Mouse (Mus musculus): ENCODE measurements around the gene Hmmr. TPM values are rescaled to one million over a fixed set of nuclear protein-coding genes. Genes with fewer than 3 reads are reported as not detected.
"Not testable (repeated sequence)": the region's sequence is repeated elsewhere in the genome, so short reads cannot be mapped to it uniquely, and the experiment has no call there.

The Hmmr gene
- polyA plus RNA-seq, 1 experiment from 2014 or later: 5.0 TPM

DNA sequence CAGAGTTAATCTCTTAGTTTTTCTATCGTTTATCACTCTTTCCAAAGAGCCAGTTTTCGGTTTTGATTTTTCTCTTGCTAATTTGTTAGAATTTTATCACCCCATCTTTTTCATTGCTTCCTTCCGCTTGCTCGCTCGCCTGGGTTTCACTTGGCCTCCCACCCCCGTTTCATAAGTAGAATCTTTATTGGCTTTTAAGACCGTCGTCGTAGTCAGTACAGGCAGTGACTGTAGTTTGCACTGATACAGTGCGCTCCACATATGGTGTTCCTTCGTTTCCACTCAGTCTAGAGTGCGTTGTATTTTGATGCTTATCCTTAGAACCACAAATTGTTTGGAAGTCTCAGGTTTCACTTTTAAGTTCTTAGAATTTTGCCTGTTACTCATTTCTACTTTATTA is 13.1 kb upstream of the Hmmr start:
- Histone ChIP-seq H3K9me3 (replicated peaks) (no peaks in the 10 kb centered on the region), H3K27me3 (replicated peaks) (no peaks in the 10 kb centered on the region), H3K9ac (replicated peaks) (no peak overlapping the region), H3K36me3 (peaks cover 14% of the 10 kb centered on the region), H3K4me2 (no peak overlapping the region), H3K4me1 (no peaks in the 10 kb centered on the region), H3K27ac (replicated peaks) (no peak overlapping the region), H3K4me3 (replicated peaks) (no peak overlapping the region)
- WGBS: 93% methylated on average over 12 of the region's 12 CpGs
- ATAC-seq (ENCODE audit: low FRiP score): no peak

DNA sequence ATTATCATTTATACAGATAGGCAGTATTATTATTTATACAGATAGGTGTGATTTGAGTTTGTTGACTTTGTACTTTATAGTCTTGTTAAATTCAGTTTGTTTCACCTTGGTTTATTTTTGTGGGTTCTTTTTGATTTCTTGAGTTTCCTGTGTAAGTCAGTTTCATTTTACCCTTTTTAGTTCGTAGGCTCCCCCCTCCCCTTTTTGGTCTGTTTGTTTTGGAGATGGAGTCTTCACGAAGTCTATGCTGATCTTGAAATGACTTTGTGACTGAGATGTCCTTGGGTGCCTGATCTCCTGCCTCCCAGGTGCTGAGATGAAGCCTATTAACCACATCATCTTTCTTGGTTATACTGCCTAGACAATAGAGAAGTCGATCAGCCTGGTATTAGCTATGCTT is 11.1 kb upstream of the Hmmr start:
- Histone ChIP-seq H3K4me1 (no peaks in the 10 kb centered on the region), H3K9me3 (replicated peaks) (no peaks in the 10 kb centered on the region), H3K36me3 (peaks cover 17% of the 10 kb centered on the region), H3K4me3 (replicated peaks) (no peak overlapping the region), H3K9ac (replicated peaks) (no peak overlapping the region), H3K27me3 (replicated peaks) (no peaks in the 10 kb centered on the region), H3K27ac (replicated peaks) (no peak overlapping the region), H3K4me2 (no peak overlapping the region)
- WGBS: 90% methylated on average over 3 of the region's 3 CpGs
- no peak for ATAC-seq (ENCODE audit: low FRiP score)

DNA sequence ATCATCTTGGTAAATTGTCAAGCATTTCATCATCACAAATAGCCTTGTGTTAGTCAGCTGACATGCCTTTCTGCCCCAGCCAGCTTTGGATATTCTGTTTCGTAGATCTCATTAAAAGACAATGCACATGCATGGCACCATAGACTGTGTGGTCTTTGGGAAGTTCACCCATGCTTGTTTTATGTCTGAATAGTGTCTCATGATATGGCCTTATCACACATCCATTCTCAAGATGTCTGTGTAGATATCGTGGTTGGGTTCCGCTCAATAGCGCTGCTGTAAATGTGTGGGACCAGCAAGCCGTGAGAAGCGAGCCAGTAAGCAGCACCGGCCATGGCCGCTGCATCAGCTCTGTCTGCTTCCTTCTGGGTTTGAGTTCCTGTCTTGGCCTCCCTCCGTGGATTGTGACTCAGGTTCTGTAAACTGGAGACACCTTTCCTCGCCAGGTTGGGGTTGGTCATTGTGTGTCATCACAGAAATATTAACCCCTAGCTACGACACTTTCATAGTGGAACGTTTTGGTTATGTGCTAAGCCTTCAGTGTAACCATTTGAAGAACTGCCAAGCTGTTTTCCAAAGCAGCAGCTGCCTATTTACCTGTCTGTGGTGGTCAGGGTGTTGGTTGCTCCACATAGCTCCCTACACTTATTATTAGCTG is 8.5 kb upstream of the Hmmr start:
- H3K9ac ChIP-seq (replicated peaks): no peak overlapping the region
- H3K4me1 ChIP-seq: no peaks in the 10 kb centered on the region
- no peak overlapping the region for H3K4me2 ChIP-seq
- no peak for ATAC-seq (ENCODE audit: low FRiP score)
- H3K36me3 ChIP-seq: peaks cover 38% of the 10 kb centered on the region
- H3K9me3 ChIP-seq (replicated peaks): no peaks in the 10 kb centered on the region
- H3K27me3 ChIP-seq (replicated peaks): no peaks in the 10 kb centered on the region
- no peak overlapping the region for H3K27ac ChIP-seq (replicated peaks)
- H3K4me3 ChIP-seq (replicated peaks): no peak overlapping the region
- WGBS: 95% methylated on average over 12 of the region's 12 CpGs

GRCm38 (mm10) chr11:40737369-40737768 is 4.1 kb upstream of the Hmmr start:
- 94% methylated on average over 3 of the region's 3 CpGs for WGBS
- Histone ChIP-seq H3K4me2 (no peak overlapping the region), H3K9me3 (replicated peaks) (no peaks in the 10 kb centered on the region), H3K36me3 (peaks cover 42% of the 10 kb centered on the region), H3K9ac (replicated peaks) (no peak overlapping the region), H3K27me3 (replicated peaks) (no peaks in the 10 kb centered on the region), H3K4me3 (replicated peaks) (no peak overlapping the region), H3K4me1 (peaks cover 23% of the 10 kb centered on the region), H3K27ac (replicated peaks) (no peak overlapping the region)
- ATAC-seq (ENCODE audit: low FRiP score): no peak

DNA sequence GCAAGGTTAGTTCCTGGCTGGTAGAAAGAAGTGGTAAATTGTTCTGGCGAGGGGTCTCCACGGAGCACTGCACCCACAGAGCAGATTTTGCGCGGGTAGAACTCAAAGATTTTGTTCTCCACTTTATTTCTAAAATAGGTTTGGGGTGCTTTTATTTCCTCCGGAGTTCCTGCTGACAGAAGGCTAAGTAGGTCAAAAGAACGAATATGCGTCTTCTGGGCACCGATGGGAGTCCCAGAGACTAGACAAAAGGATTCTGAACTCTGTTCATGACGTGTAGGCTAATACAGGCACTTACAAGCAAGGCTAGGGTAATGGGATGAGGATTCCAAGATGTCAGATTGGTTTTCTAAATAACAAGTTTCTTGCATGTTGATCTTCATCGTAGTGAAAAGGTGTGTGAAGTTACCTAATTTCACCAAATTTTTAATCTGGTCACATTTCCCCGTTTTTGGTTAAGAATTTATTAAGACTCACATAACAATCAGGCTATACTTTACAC is 1.1 kb upstream of the Hmmr start:
- ATAC-seq (ENCODE audit: low FRiP score): no peak
- Histone ChIP-seq H3K9ac (replicated peaks) (peak overlapping the region; percentile 87), H3K27ac (replicated peaks) (peak overlapping the region; percentile 84; the same call in 1 of the 2 replicates), H3K4me1 (peaks cover 25% of the 10 kb centered on the region), H3K27me3 (replicated peaks) (no peaks in the 10 kb centered on the region), H3K4me2 (peak overlapping the region; percentile 84), H3K36me3 (peaks cover 25% of the 10 kb centered on the region), H3K4me3 (replicated peaks) (peak overlapping the region; percentile 86), H3K9me3 (replicated peaks) (no peaks in the 10 kb centered on the region)
- 4% methylated on average over 11 of the region's 11 CpGs for WGBS

DNA sequence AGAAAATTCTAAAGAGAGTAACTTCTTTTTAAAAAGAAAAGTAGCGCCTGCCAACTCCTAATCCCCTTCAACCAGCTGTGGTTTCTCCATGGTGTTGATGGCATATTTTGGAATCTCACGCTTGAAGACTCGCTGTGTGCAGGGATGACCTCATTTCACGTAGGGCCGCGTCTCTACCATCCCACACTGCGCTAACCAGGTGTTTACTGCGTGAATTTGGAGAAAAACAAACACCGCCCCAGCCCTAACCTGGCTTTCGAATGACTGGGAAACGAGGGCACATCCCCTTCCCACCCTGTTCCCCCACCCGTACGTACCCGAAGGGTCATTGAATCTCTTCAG is 254 bp downstream of the Hmmr start:
- WGBS: 2% methylated on average over 14 of the region's 14 CpGs
- Histone ChIP-seq H3K4me3 (replicated peaks) (peak overlapping the region; percentile 86), H3K27ac (replicated peaks) (no peak overlapping the region), H3K4me2 (peak overlapping the region; percentile 80), H3K9ac (replicated peaks) (no peak overlapping the region; the same call in 1 of the 2 replicates), H3K4me1 (peaks cover 25% of the 10 kb centered on the region), H3K27me3 (replicated peaks) (no peaks in the 10 kb centered on the region), H3K36me3 (peaks cover 15% of the 10 kb centered on the region), H3K9me3 (replicated peaks) (no peaks in the 10 kb centered on the region)
- no peak; the same call in 1 of the 2 replicates for ATAC-seq (ENCODE audit: low FRiP score)

DNA sequence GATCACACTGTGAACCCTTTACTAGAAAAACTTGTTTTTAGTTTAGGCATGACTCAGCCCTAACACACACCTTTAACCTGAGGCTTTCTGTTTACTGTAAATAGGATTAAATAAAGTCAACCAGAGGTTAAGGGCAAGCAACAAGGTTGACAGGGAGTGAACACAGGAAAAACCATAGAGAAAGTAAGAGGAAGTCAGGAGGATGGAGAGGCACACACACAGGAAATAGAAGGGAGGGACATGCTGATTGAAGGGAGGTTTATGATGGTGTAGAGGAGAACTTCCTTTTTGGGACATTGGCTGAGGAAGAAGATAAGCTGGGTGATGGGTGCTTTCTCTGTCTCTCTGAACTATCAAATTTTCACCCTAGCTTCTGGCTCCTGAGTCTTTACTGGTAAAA is 14.9 kb downstream of the Hmmr start:
- Histone ChIP-seq H3K27me3 (replicated peaks) (no peaks in the 10 kb centered on the region), H3K9ac (replicated peaks) (no peak overlapping the region), H3K4me1 (no peaks in the 10 kb centered on the region), H3K4me3 (replicated peaks) (no peak overlapping the region), H3K9me3 (replicated peaks) (no peaks in the 10 kb centered on the region), H3K27ac (replicated peaks) (no peak overlapping the region), H3K36me3 (no peaks in the 10 kb centered on the region), H3K4me2 (no peak overlapping the region)
- no peak for ATAC-seq (ENCODE audit: low FRiP score)

DNA sequence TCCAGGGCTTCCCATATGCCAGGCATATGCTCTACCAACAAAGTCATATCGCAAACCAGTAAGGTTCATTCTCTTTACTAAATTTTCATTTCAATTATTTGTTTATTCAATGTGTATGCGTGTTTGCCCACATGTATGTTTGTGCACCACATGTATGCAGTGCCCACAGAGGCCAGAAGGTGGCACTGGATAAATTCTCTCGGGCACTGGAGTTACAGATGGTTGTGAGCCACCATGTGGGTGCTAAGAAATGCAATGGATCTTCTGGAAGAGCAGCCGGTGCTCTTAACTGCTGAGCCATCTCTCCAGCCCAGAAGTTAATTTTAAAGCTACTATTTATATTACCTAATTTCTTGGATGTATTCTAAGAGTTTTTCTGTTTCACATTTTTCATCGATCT is 17.7 kb downstream of the Hmmr start:
- no peak overlapping the region for H3K9ac ChIP-seq (replicated peaks)
- 96% methylated on average over 5 of the region's 5 CpGs for WGBS
- no peak overlapping the region for H3K4me3 ChIP-seq (replicated peaks)
- no peaks in the 10 kb centered on the region for H3K9me3 ChIP-seq (replicated peaks)
- H3K27ac ChIP-seq (replicated peaks): no peak overlapping the region
- ATAC-seq (ENCODE audit: low FRiP score): no peak
- no peaks in the 10 kb centered on the region for H3K4me1 ChIP-seq
- no peaks in the 10 kb centered on the region for H3K27me3 ChIP-seq (replicated peaks)
- no peak overlapping the region for H3K4me2 ChIP-seq
- H3K36me3 ChIP-seq: no peaks in the 10 kb centered on the region

DNA sequence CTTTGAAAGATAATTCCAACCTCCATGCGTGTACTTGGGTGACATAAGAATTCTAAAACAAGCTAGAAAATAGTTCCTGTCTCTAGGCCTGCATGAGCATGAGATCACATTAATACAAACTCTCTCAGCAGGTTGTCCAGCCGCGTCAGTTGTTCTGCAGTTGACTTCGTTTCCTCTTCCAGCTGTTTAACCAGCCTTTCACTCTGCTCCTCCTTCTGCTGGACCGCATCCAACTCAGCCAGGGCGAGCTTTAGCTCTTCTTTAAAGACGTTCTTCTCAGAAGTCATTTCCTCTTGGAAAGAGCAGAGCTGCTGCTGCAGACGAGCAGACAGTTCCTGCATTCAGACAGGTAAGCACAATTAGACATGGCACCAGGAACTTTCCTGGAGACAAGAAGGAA is 19.4 kb downstream of the Hmmr start:
- Histone ChIP-seq H3K27ac (replicated peaks) (no peak overlapping the region), H3K4me1 (no peaks in the 10 kb centered on the region), H3K4me3 (replicated peaks) (no peak overlapping the region), H3K36me3 (no peaks in the 10 kb centered on the region), H3K9me3 (replicated peaks) (no peaks in the 10 kb centered on the region), H3K4me2 (no peak overlapping the region), H3K27me3 (replicated peaks) (no peaks in the 10 kb centered on the region), H3K9ac (replicated peaks) (no peak overlapping the region)
- WGBS: 78% methylated on average over 8 of the region's 8 CpGs
- ATAC-seq (ENCODE audit: low FRiP score): no peak

GRCm38 (mm10) chr11:40709899-40710298 is 23.3 kb downstream of the Hmmr start:
- H3K36me3 ChIP-seq; H3K27ac ChIP-seq (replicated peaks); ATAC-seq (ENCODE audit: low FRiP score); H3K9ac ChIP-seq (replicated peaks); H3K4me1 ChIP-seq; H3K4me3 ChIP-seq (replicated peaks); H3K27me3 ChIP-seq (replicated peaks); H3K9me3 ChIP-seq (replicated peaks); H3K4me2 ChIP-seq: not testable (repeated sequence)
- 90% methylated on average over 6 of the region's 6 CpGs for WGBS

DNA sequence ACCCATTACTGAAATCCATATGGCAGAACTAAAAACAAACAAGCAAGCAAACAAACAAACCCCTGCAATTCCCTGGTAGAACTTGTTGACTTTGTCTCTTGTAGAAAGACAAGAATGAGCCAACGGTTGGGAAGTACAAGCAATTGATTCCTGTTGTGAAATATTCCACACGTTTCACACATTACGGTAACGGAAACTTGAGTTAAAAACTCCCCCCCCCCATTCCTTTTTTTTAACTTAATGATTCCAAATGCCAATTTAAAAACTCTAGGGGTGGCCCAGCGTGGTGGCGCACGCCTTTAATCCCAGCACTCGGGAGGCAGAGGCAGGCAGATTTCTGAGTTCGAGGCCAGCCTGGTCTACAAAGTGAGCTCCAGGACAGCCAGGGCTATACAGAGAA is 38.1 kb downstream of the Hmmr start, which contains the start of gene Mat2b:
Gene Mat2b, minus strand, starts transcription at position 101 of the 400 bp plus-strand sequence.
- peak within 1 kb of the TSS; percentile 62 for H3K9ac ChIP-seq (replicated peaks)
- no peak for ATAC-seq (ENCODE audit: low FRiP score)
- H3K4me3 ChIP-seq (replicated peaks): peak within 1 kb of the TSS; percentile 81
- no peaks in the 10 kb centered on the region for H3K36me3 ChIP-seq
- H3K27me3 ChIP-seq (replicated peaks): no peaks in the 10 kb centered on the region
- H3K27ac ChIP-seq (replicated peaks): peak within 1 kb of the TSS; percentile 84
- H3K9me3 ChIP-seq (replicated peaks): no peaks in the 10 kb centered on the region
- 84% methylated on average over 9 of the region's 9 CpGs for WGBS
- H3K4me2 ChIP-seq: peak within 1 kb of the TSS; percentile 96
- H3K4me1 ChIP-seq: peaks cover 27% of the 10 kb centered on the region

GRCm38 (mm10) chr11:40694311-40695087 is 38.7 kb downstream of the Hmmr start:
- peak overlapping the region; percentile 81 for H3K4me3 ChIP-seq (replicated peaks)
- H3K36me3 ChIP-seq: no peaks in the 10 kb centered on the region
- peak overlapping the region; percentile 62 for H3K9ac ChIP-seq (replicated peaks)
- peak; percentile 60 for ATAC-seq (ENCODE audit: low FRiP score)
- WGBS: under 1% methylated on average over 31 of the region's 31 CpGs
- H3K27ac ChIP-seq (replicated peaks): peak overlapping the region; percentile 84
- H3K4me2 ChIP-seq: peak overlapping the region; percentile 96
- H3K9me3 ChIP-seq (replicated peaks): no peaks in the 10 kb centered on the region
- H3K4me1 ChIP-seq: peaks cover 33% of the 10 kb centered on the region
- H3K27me3 ChIP-seq (replicated peaks): no peaks in the 10 kb centered on the region
